Mouse (Mus musculus): Measurements from ENCODE around the gene Prune1. TPM values are rescaled to one million over a fixed set of nuclear protein-coding genes. Genes with fewer than 3 reads are reported as not detected.

Gene Prune1
- total and polyA plus RNA-seq, 3 experiments = 8.4 to 9.1 (median 8.5) TPM

- DNase-seq (ENCODE audit: extremely low read depth) = no peak
- Histone ChIP-seq H3K4me2 (ENCODE audit: insufficient read depth, low read depth, poor library complexity, severe bottlenecking) (no peak overlapping the region), H3K4me1 (ENCODE audit: control insufficient read depth in 1 of 2, insufficient read depth in 2 of 2) (peaks cover 0 to 13% of the 10 kb centered on the region in 2 experiments; a peak in 2 of 4 replicates), H3K79me2 (replicated peaks; ENCODE audit: control insufficient read depth, extremely low read depth, insufficient read depth, poor library complexity, severe bottlenecking) (0 out of 2 replicates have a peak, but pooled peaks cover 2% of the 10 kb centered on the region), H3K4me3 (replicated peaks in 1 of 3; ENCODE audit: low read depth in 2 of 3, low read length in 2 of 3, poor library complexity in 1 of 3) (no peak overlapping the region), H3K9ac (ENCODE audit: insufficient read depth, low read depth) (no peak overlapping the region), H3K9me3 (replicated peaks; ENCODE audit: low read length) (no peaks in the 10 kb centered on the region), H3K27ac (ENCODE audit: insufficient read depth, low read depth) (no peak overlapping the region), H3K27me3 (replicated peaks) (no peaks in the 10 kb centered on the region), H3K36me3 (replicated peaks in 1 of 2; ENCODE audit: control insufficient read depth in 1 of 2, insufficient read depth in 1 of 2, low read length in 1 of 2) (peaks cover 4 to 17% of the 10 kb centered on the region in 2 experiments)
- TF ChIP-seq PAX5 (IDR thresholded peaks at IDR 0.05; ENCODE audit: low read length) (no peak), UBTF (IDR thresholded peaks at IDR 0.05; ENCODE audit: low read depth, low read length) (no peak), ZMIZ1 (IDR thresholded peaks at IDR 0.05; ENCODE audit: low read depth, low read length) (no peak), ETS1 (conservative IDR thresholded peaks at IDR 0.05; ENCODE audit: low read depth, low read length) (no peak)
- dilution Hi-C loops (cut with MboI; ENCODE audit: extremely low pct_ligation_motif_present, extremely low pct_unique_long_range_greater_than_20kb, low sequenced_read_pairs) (no loop called here), in situ Hi-C loops (cut with MboI; ENCODE audit: low pct_ligation_motif_present, low pct_unique_long_range_greater_than_20kb, low sequenced_read_pairs) (no loop called here)
Observed at GRCm38 (mm10) chr3:95285390-95285789, 3.5 kb upstream of the Prune1 start.

DNA sequence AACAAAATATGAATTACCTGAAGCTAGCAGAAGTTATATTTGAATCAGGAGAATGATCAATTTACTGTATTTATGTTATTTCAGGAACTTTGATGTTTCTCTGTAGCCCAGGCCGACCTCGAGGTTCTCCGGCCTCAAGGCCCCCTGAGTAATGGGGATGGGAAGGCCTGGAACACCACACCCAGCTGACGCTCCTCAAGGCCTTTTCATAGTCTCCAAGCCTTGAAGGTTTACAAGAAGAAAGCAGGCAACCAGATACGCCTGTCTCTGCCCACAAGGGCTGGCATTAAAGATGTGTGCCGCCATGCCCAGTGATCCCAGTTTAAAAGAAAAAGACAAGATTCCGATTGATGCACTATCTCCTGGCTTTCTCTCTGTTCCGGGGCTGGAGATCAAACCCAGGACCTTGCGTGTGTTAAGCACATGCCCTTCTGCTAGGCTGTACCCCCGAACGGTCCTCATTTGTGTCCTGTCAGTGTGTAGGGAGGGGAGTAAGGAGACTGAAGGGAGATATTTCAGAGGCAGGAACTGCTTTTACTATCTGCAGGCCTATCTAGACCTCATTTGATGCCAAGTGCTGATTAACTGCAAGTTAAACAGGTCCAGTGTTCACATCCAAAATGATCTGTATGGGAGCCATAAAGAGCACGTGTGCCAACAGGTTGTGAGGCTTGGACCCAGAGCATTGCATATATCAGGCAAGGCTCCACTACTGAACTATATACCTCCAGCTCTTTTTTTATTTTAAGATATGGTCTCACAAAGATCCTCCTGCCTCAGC, 2.8 kb upstream of the Prune1 start:
- no peak overlapping the region for H3K9ac ChIP-seq (ENCODE audit: insufficient read depth, low read depth)
- no peaks in the 10 kb centered on the region for H3K9me3 ChIP-seq (replicated peaks; ENCODE audit: low read length)
- dilution Hi-C loops (cut with MboI; ENCODE audit: extremely low pct_ligation_motif_present, extremely low pct_unique_long_range_greater_than_20kb, low sequenced_read_pairs) = no loop called here
- DNase-seq (ENCODE audit: extremely low read depth) = no peak
- no peak overlapping the region for H3K4me3 ChIP-seq (replicated peaks in 1 of 3; ENCODE audit: low read depth in 2 of 3, low read length in 2 of 3, poor library complexity in 1 of 3)
- TF ChIP-seq RCOR1 (conservative IDR thresholded peaks at IDR 0.05; ENCODE audit: low read depth, low read length) (no peak), MAX (IDR thresholded peaks at IDR 0.05; ENCODE audit: low read length) (no peak), ZMIZ1 (IDR thresholded peaks at IDR 0.05; ENCODE audit: low read depth, low read length) (no peak), USF1 (IDR thresholded peaks at IDR 0.05; ENCODE audit: low read depth, low read length) (no peak), MXI1 (IDR thresholded peaks at IDR 0.05; ENCODE audit: low read depth, low read length) (no peak), USF2 (conservative IDR thresholded peaks at IDR 0.05; ENCODE audit: low read depth, low read length) (no peak), CTCF (conservative IDR thresholded peaks at IDR 0.05 in 1 of 2, IDR thresholded peaks at IDR 0.05 in 1 of 2; ENCODE audit: low read depth in 2 of 2, low read length in 2 of 2) (no peak), GABPA (IDR thresholded peaks at IDR 0.05; ENCODE audit: insufficient replicate concordance, low read depth, low read length) (no peak), ZNF384 (IDR thresholded peaks at IDR 0.05; ENCODE audit: low read depth, low read length) (no peak), UBTF (IDR thresholded peaks at IDR 0.05; ENCODE audit: low read depth, low read length) (no peak), HCFC1 (IDR thresholded peaks at IDR 0.05; ENCODE audit: low read depth, low read length) (no peak), MYC (IDR thresholded peaks at IDR 0.05; ENCODE audit: low read depth, low read length) (no peak), E2F4 (IDR thresholded peaks at IDR 0.05; ENCODE audit: insufficient replicate concordance, low read depth, low read length) (no peak), TBP (conservative IDR thresholded peaks at IDR 0.05; ENCODE audit: low read depth, low read length) (no peak), MAZ (IDR thresholded peaks at IDR 0.05; ENCODE audit: low read depth, low read length) (no peak), JUN (IDR thresholded peaks at IDR 0.05; ENCODE audit: insufficient read depth, low read depth, low read length) (no peak)
- H3K79me2 ChIP-seq (replicated peaks; ENCODE audit: control insufficient read depth, extremely low read depth, insufficient read depth, poor library complexity, severe bottlenecking) = 0 out of 2 replicates have a peak, but pooled peaks cover 2% of the 10 kb centered on the region
- no peaks in the 10 kb centered on the region for H3K27me3 ChIP-seq (replicated peaks)
- peaks cover 0 to 16% of the 10 kb centered on the region in 2 experiments; a peak in 2 of 4 replicates for H3K4me1 ChIP-seq (ENCODE audit: control insufficient read depth in 1 of 2, insufficient read depth in 2 of 2)
- H3K4me2 ChIP-seq (ENCODE audit: insufficient read depth, low read depth, poor library complexity, severe bottlenecking) = no peak overlapping the region
- in situ Hi-C loops (cut with MboI; ENCODE audit: low pct_ligation_motif_present, low pct_unique_long_range_greater_than_20kb, low sequenced_read_pairs) = no loop called here
- no peak overlapping the region for H3K27ac ChIP-seq (ENCODE audit: insufficient read depth, low read depth)
- H3K36me3 ChIP-seq (replicated peaks in 1 of 2; ENCODE audit: control insufficient read depth in 1 of 2, insufficient read depth in 1 of 2, low read length in 1 of 2) = peaks cover 4 to 14% of the 10 kb centered on the region in 2 experiments
